Mouse (Mus musculus) liver, embryonic 16.5 days (tissue): Measurements from ENCODE around the gene Tinagl1. TPM values are rescaled to one million over a fixed set of nuclear protein-coding genes. Genes with fewer than 3 reads are reported as not detected.

ENCODE experiments used
- ATAC-seq: fragments of 200-750 bp; cut with Nextera tagmentation; 2 replicates; pipeline ENCODE4 v1.8.0; 2017; ENCODE audit warnings: low read depth, mild to moderate bottlenecking, moderate number of reproducible peaks, moderate library complexity
- H3K27ac ChIP-seq: fragments of 300-500 bp; sonication (generic); 2 replicates; pipeline ENCODE4 v1.5.1; 2014; ENCODE audit warnings: mild to moderate bottlenecking, low read length
- H3K27me3 ChIP-seq: fragments of 300-500 bp; sonication (generic); 2 replicates; pipeline ENCODE4 v1.6.1; 2014; ENCODE audit warnings: low read depth, low read length, mixed read lengths; ENCODE audit not compliant: control insufficient read depth, insufficient read depth
- H3K36me3 ChIP-seq: fragments of 300-500 bp; sonication (generic); 2 replicates; pipeline ENCODE4 v1.6.1; 2014; ENCODE audit warnings: mild to moderate bottlenecking; ENCODE audit not compliant: control insufficient read depth, insufficient read depth
- H3K4me1 ChIP-seq: fragments of 300-500 bp; sonication (generic); 2 replicates; pipeline ENCODE4 v1.6.1; 2014; ENCODE audit warnings: low read depth, low read length, mixed read lengths; ENCODE audit not compliant: control insufficient read depth
- H3K4me2 ChIP-seq: fragments of 300-500 bp; sonication (generic); 2 replicates; pipeline ENCODE4 v1.6.1; 2014; ENCODE audit warnings: low read depth, low read length, mixed read lengths
- H3K4me3 ChIP-seq: fragments of 300-500 bp; sonication (generic); 2 replicates; pipeline ENCODE4 v1.5.1; 2014; ENCODE audit warnings: low read depth, mild to moderate bottlenecking, low read length
- H3K9ac ChIP-seq: fragments of 300-500 bp; sonication (generic); 2 replicates; pipeline ENCODE4 v1.6.1; 2014; ENCODE audit warnings: low read depth, low read length
- H3K9me3 ChIP-seq: fragments of 300-500 bp; sonication (generic); replicated peaks from 2 replicates; pipeline ENCODE4 v1.6.1; 2016; ENCODE audit warnings: low read length; ENCODE audit not compliant: control insufficient read depth
- WGBS: fragments of 180-500 bp; shearing (Covaris S2); extraction: QIAGEN DNeasy Blood & Tissue Kit; methylation state at CpG from one replicate; pipeline ENCODE4 v1.1.7; 2014; ENCODE audit not compliant: insufficient replicate concordance; 5-methylcytosine and 5-hydroxymethylcytosine counted together
- polyA plus RNA-seq: library from polyadenylated mRNA; unstranded; fragments of >200 nt; fragmentation: Nextera tagmentation; extraction: Ambion mirVana; gene quantifications from 2 replicates; pipeline ENCODE4 v1.2.1, GENCODE M21; 2015

Gene Tinagl1
- polyA plus RNA-seq, 1 experiment from 2014 or later: 37.8 TPM

- H3K4me2 ChIP-seq: no peak overlapping the region
- no peak overlapping the region for H3K9ac ChIP-seq
- H3K27ac ChIP-seq: no peak overlapping the region
- WGBS: 76% methylated on average over 13 of the region's 13 CpGs
- no peaks in the 10 kb centered on the region for H3K4me1 ChIP-seq
- H3K36me3 ChIP-seq: no peaks in the 10 kb centered on the region
- no peaks in the 10 kb centered on the region for H3K9me3 ChIP-seq
- H3K27me3 ChIP-seq: no peaks in the 10 kb centered on the region
- ATAC-seq: no peak
- H3K4me3 ChIP-seq: no peak overlapping the region
Observed at GRCm38 (mm10) chr4:130183023-130183422, 8.1 kb upstream of the Tinagl1 start.

GRCm38 (mm10) chr4:130181886-130182285, 7.0 kb upstream of the Tinagl1 start:
- no peaks in the 10 kb centered on the region for H3K9me3 ChIP-seq
- WGBS: 36% methylated on average over 4 of the region's 4 CpGs
- H3K27me3 ChIP-seq: no peaks in the 10 kb centered on the region
- H3K27ac ChIP-seq: no peak overlapping the region
- no peak for ATAC-seq
- no peak overlapping the region for H3K4me3 ChIP-seq
- H3K36me3 ChIP-seq: no peaks in the 10 kb centered on the region
- H3K4me1 ChIP-seq: no peaks in the 10 kb centered on the region
- no peak overlapping the region for H3K4me2 ChIP-seq
- H3K9ac ChIP-seq: no peak overlapping the region

GRCm38 (mm10) chr4:130180909-130181602, 6.1 kb upstream of the Tinagl1 start:
- Histone ChIP-seq H3K4me3 (no peak overlapping the region), H3K4me2 (no peak overlapping the region), H3K27ac (no peak overlapping the region), H3K9ac (no peak overlapping the region), H3K36me3 (no peaks in the 10 kb centered on the region), H3K27me3 (no peaks in the 10 kb centered on the region), H3K4me1 (no peaks in the 10 kb centered on the region), H3K9me3 (no peaks in the 10 kb centered on the region)
- no peak for ATAC-seq
- 52% methylated on average over 7 of the region's 7 CpGs for WGBS

GRCm38 (mm10) chr4:130179876-130180275, 5.0 kb upstream of the Tinagl1 start:
- H3K36me3 ChIP-seq: no peaks in the 10 kb centered on the region
- no peaks in the 10 kb centered on the region for H3K9me3 ChIP-seq
- H3K9ac ChIP-seq: no peak overlapping the region
- H3K27ac ChIP-seq: no peak overlapping the region
- no peak for ATAC-seq
- peaks cover 7% of the 10 kb centered on the region for H3K27me3 ChIP-seq
- 53% methylated on average over 3 of the region's 3 CpGs for WGBS
- no peak overlapping the region for H3K4me2 ChIP-seq
- H3K4me1 ChIP-seq: peaks cover 6% of the 10 kb centered on the region
- no peak overlapping the region for H3K4me3 ChIP-seq

GRCm38 (mm10) chr4:130177536-130177935, 2.6 kb upstream of the Tinagl1 start:
- 57% methylated on average over 7 of the region's 7 CpGs for WGBS
- Histone ChIP-seq H3K4me3 (no peak overlapping the region), H3K4me2 (no peak overlapping the region), H3K27me3 (peaks cover 7% of the 10 kb centered on the region), H3K36me3 (no peaks in the 10 kb centered on the region), H3K4me1 (peaks cover 23% of the 10 kb centered on the region), H3K27ac (no peak overlapping the region), H3K9me3 (no peaks in the 10 kb centered on the region), H3K9ac (no peak overlapping the region)
- no peak for ATAC-seq

- peaks cover 7% of the 10 kb centered on the region for H3K27me3 ChIP-seq
- ATAC-seq: no peak
- no peak overlapping the region for H3K9ac ChIP-seq
- 42% methylated on average over 4 of the region's 4 CpGs for WGBS
- no peak overlapping the region for H3K27ac ChIP-seq
- no peak overlapping the region for H3K4me3 ChIP-seq
- peaks cover 28% of the 10 kb centered on the region for H3K4me1 ChIP-seq
- no peak overlapping the region for H3K4me2 ChIP-seq
- no peaks in the 10 kb centered on the region for H3K9me3 ChIP-seq
- no peaks in the 10 kb centered on the region for H3K36me3 ChIP-seq
Observed at GRCm38 (mm10) chr4:130177087-130177486, 2.2 kb upstream of the Tinagl1 start.

GRCm38 (mm10) chr4:130176156-130176720, 1.3 kb upstream of the Tinagl1 start:
- H3K9ac ChIP-seq: no peak overlapping the region
- WGBS: 68% methylated on average over 5 of the region's 5 CpGs
- no peaks in the 10 kb centered on the region for H3K9me3 ChIP-seq
- no peak for ATAC-seq
- H3K36me3 ChIP-seq: no peaks in the 10 kb centered on the region
- H3K4me3 ChIP-seq: no peak overlapping the region
- H3K27ac ChIP-seq: no peak overlapping the region
- H3K4me1 ChIP-seq: peaks cover 29% of the 10 kb centered on the region
- H3K4me2 ChIP-seq: no peak overlapping the region
- peaks cover 7% of the 10 kb centered on the region for H3K27me3 ChIP-seq

- peak; percentile 83 for ATAC-seq
- H3K36me3 ChIP-seq: no peaks in the 10 kb centered on the region; the same call in 1 of the 2 replicates
- H3K27me3 ChIP-seq: peaks cover 7% of the 10 kb centered on the region
- H3K4me1 ChIP-seq: peaks cover 29% of the 10 kb centered on the region
- H3K9me3 ChIP-seq: no peaks in the 10 kb centered on the region
- H3K4me2 ChIP-seq: peak overlapping the region; percentile 75
- 5% methylated on average over 25 of the region's 25 CpGs for WGBS
- peak overlapping the region; percentile 63 for H3K4me3 ChIP-seq
- H3K27ac ChIP-seq: peak overlapping the region; percentile 75
- peak overlapping the region; percentile 66 for H3K9ac ChIP-seq
Observed at GRCm38 (mm10) chr4:130174335-130175031, 439 bp downstream of the Tinagl1 start.

- peak overlapping the region; percentile 75 for H3K27ac ChIP-seq
- peak overlapping the region; percentile 66 for H3K9ac ChIP-seq
- H3K4me2 ChIP-seq: peak overlapping the region; percentile 75
- peak; percentile 10; the same call in 1 of the 2 replicates for ATAC-seq
- H3K4me1 ChIP-seq: peaks cover 29% of the 10 kb centered on the region
- 33% methylated on average over 19 of the region's 19 CpGs for WGBS
- H3K36me3 ChIP-seq: no peaks in the 10 kb centered on the region; the same call in 1 of the 2 replicates
- H3K9me3 ChIP-seq: no peaks in the 10 kb centered on the region
- peak overlapping the region; percentile 63 for H3K4me3 ChIP-seq
- H3K27me3 ChIP-seq: peaks cover 7% of the 10 kb centered on the region
Observed at GRCm38 (mm10) chr4:130173911-130174311, 1.0 kb downstream of the Tinagl1 start.
